Mouse (Mus musculus): ENCODE results near the gene Dusp5.

GRCm38 (mm10) chr19:53557267-53557936, 28.5 kb downstream of the Dusp5 start:
- no peak for TF ChIP-seq EP300 (IDR thresholded peaks at IDR 0.05; ENCODE audit: low read depth)
- TF ChIP-seq CTCF (IDR thresholded peaks at IDR 0.05; ENCODE audit: low read depth) = no peak

Measured in heart, postnatal 0 days (tissue).